Mouse (Mus musculus) cerebellum, adult 11-12 months (tissue): ENCODE results near the gene Akip1.
A peak's percentile ranks its signal among the peaks of the same experiment; 100 is the strongest.

ENCODE experiments used
- DNase-seq: peaks from one replicate; pipeline ENCODE4 v3.0.0; 2022

The Akip1 gene

GRCm38 (mm10) chr7:109703190-109704015 lies at the start of gene Akip1, which contains the start of gene St5:
Gene Akip1 (plus strand): TSS chr7:109703690.
Gene St5 (minus strand): TSS chr7:109703605.
- DNase-seq: peak; percentile 86

GRCm38 (mm10) chr7:109654871-109655270 lies 48.6 kb upstream of the Akip1 start:
- DNase-seq: no peak

DNA sequence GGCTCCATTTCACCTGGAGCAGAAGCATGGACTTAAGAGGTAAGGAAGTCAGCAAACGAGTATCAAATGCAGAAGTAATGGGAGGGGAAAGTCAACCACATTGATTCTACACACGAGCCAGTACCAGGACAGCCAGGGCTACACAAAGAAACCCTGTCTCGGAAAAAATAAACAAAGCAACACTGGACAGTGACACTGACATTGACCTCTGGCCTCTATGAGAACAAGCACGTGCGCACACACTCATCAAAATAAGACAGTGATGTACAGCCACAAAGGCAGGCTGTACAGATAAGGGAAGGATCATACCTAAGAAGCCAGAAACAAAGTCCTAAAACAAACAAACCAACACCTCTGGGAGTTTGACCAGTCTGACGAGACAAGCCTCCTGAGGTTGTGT lies 45.6 kb upstream of the Akip1 start:
- DNase-seq: no peak

DNA sequence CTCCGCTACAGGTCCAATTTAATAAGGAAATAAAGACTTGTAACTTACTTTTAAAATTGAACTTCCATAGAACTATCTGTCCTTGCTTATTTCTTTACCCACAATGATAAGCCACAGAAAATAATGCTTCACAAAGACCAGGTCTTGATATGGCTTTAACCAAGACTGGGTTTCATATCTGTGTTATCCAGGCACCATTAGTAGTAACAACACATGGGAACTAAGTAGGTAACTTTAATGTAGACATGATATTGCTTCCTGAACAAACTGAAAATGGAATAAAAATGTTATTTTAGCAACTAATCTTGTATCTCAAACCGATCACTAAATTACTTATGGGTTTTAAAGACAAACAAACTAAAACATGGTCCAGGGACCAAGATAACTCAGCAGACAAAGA lies 44.2 kb upstream of the Akip1 start:
- DNase-seq: no peak

DNA sequence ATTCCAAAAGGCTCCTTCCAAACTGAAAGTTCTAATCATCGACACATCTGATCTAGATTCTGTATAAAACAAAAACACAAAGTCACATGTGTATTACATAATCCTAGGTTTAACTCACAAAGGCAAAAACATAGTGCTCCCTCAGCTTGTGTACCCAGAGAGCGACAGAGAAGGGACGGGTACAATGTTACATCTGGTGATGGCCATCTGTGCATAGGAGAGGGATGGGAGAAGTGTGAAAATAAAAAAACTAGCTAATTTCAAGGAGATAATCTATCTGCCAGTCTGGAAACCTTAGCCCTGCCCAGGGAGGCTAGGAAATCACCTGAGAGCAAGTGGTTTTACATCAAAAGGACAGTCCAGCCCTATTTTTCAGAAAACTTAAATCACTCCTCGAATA lies 40.9 kb upstream of the Akip1 start:
- DNase-seq: no peak

DNA sequence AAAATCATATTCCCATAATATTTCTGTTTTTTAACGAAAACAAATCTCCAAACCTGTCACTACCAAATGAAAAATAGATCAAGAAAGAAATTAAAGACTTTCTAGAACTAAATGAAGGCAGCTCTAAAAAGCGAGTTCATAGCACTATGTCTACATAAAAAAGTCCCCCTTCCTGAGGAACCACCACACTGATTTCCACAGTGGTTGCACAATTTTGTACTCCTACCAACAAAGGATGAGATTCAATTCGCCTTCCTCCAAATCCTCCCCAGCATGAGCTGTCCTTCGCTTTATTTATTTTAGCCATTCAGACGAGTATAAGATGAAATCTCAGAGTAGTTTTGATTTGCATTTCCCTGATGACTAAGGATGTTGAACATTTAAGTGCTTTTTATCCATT lies 36.8 kb upstream of the Akip1 start:
- DNase-seq: no peak

GRCm38 (mm10) chr7:109669426-109670170 lies 33.9 kb upstream of the Akip1 start:
- no peak for DNase-seq

DNA sequence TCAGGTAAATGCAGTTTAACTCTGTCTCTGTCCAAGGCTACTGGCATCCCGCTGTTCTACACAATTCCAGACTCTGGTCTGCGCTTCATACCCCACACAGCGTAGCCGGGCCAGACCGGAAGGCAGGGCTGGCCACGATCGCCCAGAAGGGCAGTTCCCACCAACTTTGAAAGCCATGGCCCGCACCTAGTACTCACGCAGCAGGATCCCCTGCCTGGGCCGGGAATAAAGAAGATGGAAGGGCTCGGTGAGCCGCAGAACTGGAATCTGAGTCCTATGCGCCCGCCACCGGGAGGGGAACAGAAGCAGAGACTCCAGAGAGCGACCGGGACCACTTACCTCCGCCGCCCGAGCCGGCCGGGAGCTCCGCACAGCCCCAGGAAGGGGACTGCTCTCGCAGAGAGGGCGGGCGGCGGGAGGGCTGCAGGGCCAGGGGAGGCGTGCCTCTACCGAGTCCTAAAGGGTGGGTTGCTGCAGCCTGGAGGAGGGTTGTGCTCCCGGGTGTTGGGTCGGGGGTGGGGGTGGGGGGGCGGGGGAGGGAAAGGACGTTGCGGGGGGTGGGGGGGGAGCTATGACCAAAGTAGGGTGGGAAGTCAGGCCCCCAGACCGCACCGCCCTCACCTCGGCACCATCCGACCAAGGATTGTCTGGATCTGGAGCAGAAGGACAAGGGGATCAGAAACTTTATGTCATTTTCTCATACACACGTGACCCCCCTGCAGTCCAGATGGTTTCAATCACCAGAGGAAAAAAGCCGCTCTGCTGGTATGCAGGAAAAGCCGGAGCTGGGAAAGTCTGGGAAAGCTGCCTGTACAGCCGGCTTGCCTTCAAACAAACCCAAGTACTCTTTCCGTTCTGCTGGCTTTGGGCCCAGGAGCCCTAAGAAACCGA lies 31.7 kb upstream of the Akip1 start:
- DNase-seq: peak; percentile 57

DNA sequence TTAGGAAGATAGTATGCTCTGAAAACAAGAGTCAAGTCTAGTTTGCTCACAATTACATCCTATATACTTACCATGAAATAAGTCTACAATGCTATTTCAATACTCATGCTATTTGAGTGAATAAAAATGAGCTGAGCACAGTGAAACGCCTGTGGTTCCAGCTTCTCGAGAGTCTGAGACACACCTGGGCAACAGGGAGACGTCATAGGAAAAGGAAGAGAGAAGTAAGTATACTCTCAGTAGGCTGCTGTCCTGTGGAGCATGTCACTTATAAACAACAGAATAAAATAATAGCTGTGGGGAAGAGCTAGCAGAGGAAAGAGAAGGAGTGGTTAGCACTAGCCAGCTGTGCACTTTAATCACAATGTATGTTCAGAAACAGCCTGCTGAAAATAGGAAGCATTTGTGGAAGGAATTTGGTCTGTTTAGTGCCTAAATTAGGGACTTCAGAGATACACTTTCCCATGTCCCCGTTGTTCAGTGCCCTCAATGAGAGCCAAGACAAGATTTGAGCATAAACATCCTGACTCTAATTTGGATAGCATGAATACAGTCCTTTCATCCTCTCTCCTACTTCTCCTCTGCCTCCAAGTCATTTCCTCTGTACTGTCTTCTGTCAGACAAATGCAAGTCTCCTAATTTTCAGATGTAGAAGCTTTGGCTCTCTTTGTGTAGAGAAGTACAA lies 28.4 kb upstream of the Akip1 start:
- no peak for DNase-seq

GRCm38 (mm10) chr7:109680284-109680683 lies 23.2 kb upstream of the Akip1 start:
- no peak for DNase-seq

DNA sequence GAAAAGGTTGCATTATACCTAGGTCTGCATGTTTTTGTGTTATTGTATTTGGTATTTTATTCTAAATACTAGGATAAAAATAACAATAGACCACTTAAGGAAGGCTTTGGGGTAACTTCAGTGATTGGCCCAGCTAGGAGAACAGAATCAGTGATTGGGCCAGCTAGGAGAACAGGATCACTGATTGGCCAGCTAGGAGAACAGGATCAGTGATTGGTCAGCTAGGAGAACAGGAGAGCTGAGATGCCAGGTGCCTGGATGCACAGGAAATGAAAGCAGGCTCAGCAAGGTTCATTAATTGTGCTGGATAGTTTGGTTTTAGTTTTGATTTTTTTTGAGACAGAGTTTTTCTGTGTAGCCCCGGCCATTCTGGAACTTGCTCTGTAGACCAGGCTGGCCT lies 22.6 kb upstream of the Akip1 start:
- DNase-seq: no peak

DNA sequence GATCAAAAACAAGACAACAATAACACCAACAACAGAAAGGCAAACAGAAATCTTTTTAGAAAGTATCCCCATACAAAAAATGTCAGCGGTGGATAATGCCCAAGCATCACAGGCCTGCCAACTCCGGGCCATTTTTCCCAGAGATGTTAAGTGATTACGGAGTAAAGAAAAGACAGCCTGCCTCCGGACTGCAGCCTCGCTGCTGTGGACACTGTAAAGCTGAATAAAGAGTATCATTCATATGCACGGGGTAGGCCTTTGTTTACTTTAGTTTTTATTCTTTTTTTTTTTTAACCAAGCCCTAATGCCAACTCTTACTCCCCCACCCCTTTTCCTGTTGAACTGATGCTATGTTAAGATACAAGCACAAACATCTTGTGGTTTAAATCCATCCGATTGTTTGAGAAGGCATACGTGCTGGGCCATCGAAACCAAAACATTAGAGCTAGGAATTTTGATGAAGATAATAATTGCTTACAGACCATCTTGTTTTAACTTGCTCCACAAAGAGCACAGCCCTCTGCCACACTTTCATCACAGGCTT lies 16.8 kb upstream of the Akip1 start:
- DNase-seq: no peak

- no peak for DNase-seq
These were observed 13.4 kb upstream of the Akip1 start for GRCm38 (mm10) chr7:109690101-109690500.

GRCm38 (mm10) chr7:109690961-109691360 lies 12.5 kb upstream of the Akip1 start:
- no peak for DNase-seq

DNA sequence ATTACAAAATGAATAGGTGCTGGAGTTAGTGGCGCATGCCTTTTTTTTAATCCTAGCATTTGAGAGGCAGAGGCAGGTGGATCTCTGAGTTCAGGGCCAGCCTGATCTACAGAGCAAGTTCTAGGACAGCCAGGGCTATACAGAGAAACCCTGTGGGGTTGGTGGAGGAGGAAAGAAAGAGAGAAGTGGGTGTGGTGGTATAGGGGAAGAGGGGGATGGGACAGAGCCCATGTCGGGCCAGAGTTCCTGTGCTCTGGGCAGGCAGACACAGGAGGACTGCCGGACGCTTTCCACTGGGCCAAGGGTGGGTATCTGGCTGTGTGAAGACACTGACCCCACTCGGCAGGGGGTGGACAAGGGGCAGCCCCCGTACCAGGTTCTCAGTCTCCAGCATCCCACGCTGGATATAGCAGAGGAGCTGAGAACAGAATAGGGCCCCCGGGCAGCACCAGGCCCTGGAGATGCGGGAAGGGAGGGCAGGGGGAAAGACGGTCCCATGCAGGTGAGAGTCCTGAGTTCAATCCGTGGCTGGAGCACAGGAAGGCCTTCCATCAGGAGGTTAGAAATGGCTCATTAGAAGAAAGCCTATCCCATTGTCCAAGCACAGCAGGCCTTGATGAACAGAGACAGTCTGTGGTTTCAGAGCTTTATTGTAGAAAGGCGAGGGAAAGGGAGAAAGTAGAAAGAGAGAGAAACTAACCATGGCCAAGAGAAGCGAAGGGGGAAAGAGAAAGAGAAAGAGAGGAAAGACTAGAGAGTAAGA lies 8.7 kb upstream of the Akip1 start:
- no peak for DNase-seq

GRCm38 (mm10) chr7:109695339-109695726 lies 8.2 kb upstream of the Akip1 start:
- DNase-seq: no peak

- DNase-seq: no peak
These were observed 3.3 kb upstream of the Akip1 start for GRCm38 (mm10) chr7:109700213-109700612.

GRCm38 (mm10) chr7:109702721-109703120 lies 769 bp upstream of the Akip1 start:
- peak; percentile 20 for DNase-seq

- DNase-seq: no peak
These were observed 507 bp downstream of the Akip1 start for GRCm38 (mm10) chr7:109704016-109704377.

GRCm38 (mm10) chr7:109704461-109704860 lies 971 bp downstream of the Akip1 start:
- DNase-seq: no peak

DNA sequence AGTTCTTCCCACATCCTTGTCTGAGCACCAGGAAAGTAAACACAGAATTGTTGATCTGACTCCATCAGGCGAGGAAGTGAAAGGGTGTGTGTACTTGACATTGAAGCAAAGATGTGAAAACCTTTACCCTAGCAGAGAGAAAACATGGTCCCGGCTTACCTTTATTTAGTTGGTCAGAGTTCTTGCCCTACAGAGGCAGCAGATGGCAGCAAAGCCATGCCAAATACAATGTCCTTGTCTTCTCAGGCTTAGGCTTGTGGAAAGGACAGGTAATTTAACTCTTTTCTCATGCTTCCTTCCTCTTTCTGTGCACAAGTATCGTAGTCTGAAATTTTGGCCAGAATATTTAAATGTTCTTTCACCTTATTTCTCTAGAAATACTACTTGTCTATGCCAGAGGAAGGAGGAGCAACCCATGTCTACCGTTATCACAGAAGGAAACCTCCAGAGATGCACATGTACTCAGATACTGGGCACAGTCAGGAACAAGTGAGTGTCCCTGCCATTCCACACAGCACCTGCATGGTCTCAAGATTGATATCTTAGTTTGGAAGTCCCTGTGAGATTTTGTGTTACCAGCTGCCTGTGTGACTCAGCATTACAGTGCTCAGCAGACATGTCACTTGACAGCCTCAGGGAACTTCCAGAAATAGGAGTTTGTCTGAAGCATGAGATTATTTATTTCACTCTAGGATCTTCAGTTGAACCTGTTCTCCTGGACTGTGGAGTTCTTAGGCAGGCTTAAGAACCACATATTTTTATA lies 3.7 kb downstream of the Akip1 start:
- DNase-seq: peak; percentile 58
